In genomic region chr11:36678542-36678941, GRCm38 (mm10) we compare ENCODE assay signal across 12 mouse cellular contexts.
DNase-seq lines count a peak whose midpoint lies in the region; ATAC-seq lines count a peak whose summit lies in the region.
"Had no signal": no experiment of that assay in that cellular context is flagged by ENCODE, and none has a peak within 500 bp of the region (broad histone marks: within the 10 kb centered on the region; RNA-seq: fewer than 3 reads in every experiment).

No protein-coding gene starts in this region.

- H3K27me3 ChIP-seq in kidney, embryonic 14.5 days (ENCODE audit: control insufficient read depth, insufficient read depth, low read length) = 0 out of 2 replicates have a peak, but pooled peaks cover 3% of the 10 kb centered on the region
- H3K27me3 ChIP-seq in embryonic facial prominence, embryonic 15.5 days = no peaks in the 10 kb centered on the region
- no peaks in the 10 kb centered on the region for H3K27me3 ChIP-seq in hindbrain, embryonic 15.5 days
- no peaks in the 10 kb centered on the region for H3K27me3 ChIP-seq in midbrain, embryonic 16.5 days (ENCODE audit: control insufficient read depth, insufficient read depth, low read depth, low read length)

- no peak for DNase-seq in kidney, postnatal 36 days
- no peak for DNase-seq in ovary, postnatal 10 days (ENCODE audit: low spot score)
- DNase-seq in frontal cortex, postnatal 10 days (ENCODE audit: low spot score in 2 of 2) = no peak
- no peak for DNase-seq in adrenal gland, postnatal 4 days (ENCODE audit: low spot score in 2 of 2)
- DNase-seq: cerebellum, adult 9-11 months; right cerebral cortex, postnatal 14 days; thymus, adult 2 months had no signal

- H3K9me3 ChIP-seq in kidney, embryonic 14.5 days (ENCODE audit: control insufficient read depth, low read length) = no peaks in the 10 kb centered on the region
- no peaks in the 10 kb centered on the region for H3K9me3 ChIP-seq in embryonic facial prominence, embryonic 15.5 days (replicated peaks)
- no peaks in the 10 kb centered on the region for H3K9me3 ChIP-seq in hindbrain, embryonic 15.5 days
- no peaks in the 10 kb centered on the region for H3K9me3 ChIP-seq in midbrain, embryonic 16.5 days (replicated peaks; ENCODE audit: control insufficient read depth, low read length, poor library complexity, severe bottlenecking)
- H3K9me3 ChIP-seq: megakaryocyte, embryonic 14.5 days had no signal

- no peaks in the 10 kb centered on the region for H3K36me3 ChIP-seq in kidney, embryonic 14.5 days (ENCODE audit: control insufficient read depth, insufficient read depth, low read length)
- H3K36me3 ChIP-seq in embryonic facial prominence, embryonic 15.5 days = no peaks in the 10 kb centered on the region
- H3K36me3 ChIP-seq in hindbrain, embryonic 15.5 days = no peaks in the 10 kb centered on the region
- H3K36me3 ChIP-seq in midbrain, embryonic 16.5 days (ENCODE audit: control insufficient read depth, insufficient read depth, low read length) = no peaks in the 10 kb centered on the region

- H3K9ac ChIP-seq in kidney, embryonic 14.5 days (ENCODE audit: low read depth, low read length) = no peak overlapping the region
- no peak overlapping the region for H3K9ac ChIP-seq in embryonic facial prominence, embryonic 15.5 days
- peak overlapping the region; percentile 66 for H3K9ac ChIP-seq in hindbrain, embryonic 15.5 days
- H3K9ac ChIP-seq in midbrain, embryonic 16.5 days (ENCODE audit: low read depth, low read length) = peak overlapping the region; percentile 74

- H3K4me1 ChIP-seq in kidney, embryonic 14.5 days (ENCODE audit: control insufficient read depth, insufficient read depth, low read length) = no peaks in the 10 kb centered on the region
- H3K4me1 ChIP-seq in embryonic facial prominence, embryonic 15.5 days = no peaks in the 10 kb centered on the region
- H3K4me1 ChIP-seq in hindbrain, embryonic 15.5 days (replicated peaks) = peaks cover 22% of the 10 kb centered on the region
- peaks cover 22% of the 10 kb centered on the region for H3K4me1 ChIP-seq in midbrain, embryonic 16.5 days (ENCODE audit: control insufficient read depth, insufficient read depth, low read length)

- no peak for ATAC-seq in kidney, embryonic 14.5 days (ENCODE audit: low FRiP score, low TSS enrichment)
- no peak for ATAC-seq in embryonic facial prominence, embryonic 15.5 days (ENCODE audit: insufficient number of reproducible peaks, low FRiP score, low TSS enrichment, low read depth)
- no peak for ATAC-seq in hindbrain, embryonic 15.5 days (ENCODE audit: low FRiP score, low read depth)
- no peak for ATAC-seq in midbrain, embryonic 16.5 days

- 50% methylated on average over 2 of the region's 2 CpGs for WGBS in kidney, embryonic 14.5 days
- 32% methylated on average over 2 of the region's 2 CpGs for WGBS in embryonic facial prominence, embryonic 15.5 days
- 10% methylated on average over 2 of the region's 2 CpGs for WGBS in hindbrain, embryonic 15.5 days
- 9% methylated on average over 2 of the region's 2 CpGs for WGBS in midbrain, embryonic 16.5 days

- peak overlapping the region; percentile 61 for H3K4me2 ChIP-seq in kidney, embryonic 14.5 days (replicated peaks; ENCODE audit: low read depth, low read length)
- H3K4me2 ChIP-seq in embryonic facial prominence, embryonic 15.5 days (replicated peaks) = peak overlapping the region; percentile 54; the same call in 1 of the 2 replicates
- H3K4me2 ChIP-seq in hindbrain, embryonic 15.5 days = peak overlapping the region; percentile 55
- peak overlapping the region; percentile 55 for H3K4me2 ChIP-seq in midbrain, embryonic 16.5 days (ENCODE audit: low read length)

- peak overlapping the region; percentile 44; the same call in 1 of the 2 replicates for H3K4me3 ChIP-seq in kidney, embryonic 14.5 days (ENCODE audit: low read length)
- H3K4me3 ChIP-seq in embryonic facial prominence, embryonic 15.5 days (replicated peaks) = peak overlapping the region; percentile 44; the same call in 1 of the 2 replicates
- H3K4me3 ChIP-seq in hindbrain, embryonic 15.5 days = peak overlapping the region; percentile 40
- peak overlapping the region; percentile 46 for H3K4me3 ChIP-seq in midbrain, embryonic 16.5 days (ENCODE audit: low read depth, low read length)

- H3K27ac ChIP-seq in kidney, embryonic 14.5 days (ENCODE audit: low read depth, low read length) = no peak overlapping the region
- H3K27ac ChIP-seq in embryonic facial prominence, embryonic 15.5 days (replicated peaks) = no peak overlapping the region
- peak overlapping the region; percentile 95 for H3K27ac ChIP-seq in hindbrain, embryonic 15.5 days (replicated peaks)
- H3K27ac ChIP-seq in midbrain, embryonic 16.5 days (ENCODE audit: low read length) = peak overlapping the region; percentile 95

Comparison
In these comparisons a context has a peak if more than half of its experiments do, and no peak if none do; other contexts are left out.
1. H3K27ac ChIP-seq: peak in hindbrain, embryonic 15.5 days (single experiment) and midbrain, embryonic 16.5 days (single experiment); none in kidney, embryonic 14.5 days (single experiment) and embryonic facial prominence, embryonic 15.5 days (single experiment).
2. H3K9ac ChIP-seq: peak in hindbrain, embryonic 15.5 days (single experiment) and midbrain, embryonic 16.5 days (single experiment); none in kidney, embryonic 14.5 days (single experiment) and embryonic facial prominence, embryonic 15.5 days (single experiment).
3. Peak in every context shown above with its lines, with median percentiles within 50 percentile points of each other: H3K4me2 ChIP-seq and H3K4me3 ChIP-seq.